Mouse (Mus musculus) megakaryocyte, embryonic 14.5 days (primary cell): ENCODE measurements around the gene Pitpnm3.

Source experiments
- FLI1 ChIP-seq: IDR thresholded peaks from 2 replicates; pipeline ENCODE4 v1.6.1; 2012; ENCODE audit warnings: low read length, inconsistent platforms, mixed read lengths
- GATA1 ChIP-seq: IDR thresholded peaks from 3 replicates; pipeline ENCODE4 v1.6.1; 2012; ENCODE audit warnings: mixed read lengths, low read length, inconsistent platforms, borderline replicate concordance

DNA sequence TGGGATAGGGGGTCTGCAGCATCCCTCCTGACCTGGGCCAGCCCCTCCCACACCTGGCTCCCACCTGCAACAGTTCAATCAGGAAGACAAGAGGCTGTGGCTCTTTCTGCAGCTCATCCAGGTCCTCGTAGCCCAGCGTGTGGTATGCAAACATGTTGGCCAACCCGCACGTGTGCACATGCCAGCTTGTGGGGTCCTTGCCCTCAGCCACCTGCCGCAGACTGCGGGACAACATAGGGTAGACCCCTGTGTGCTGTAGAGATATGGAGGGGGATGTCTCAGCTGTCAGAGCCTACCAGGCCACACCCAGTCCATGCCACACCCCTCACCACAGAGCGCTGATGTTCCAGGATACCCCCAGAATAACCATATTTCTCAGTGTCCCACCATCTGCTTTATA lies 104.2 kb downstream of the Pitpnm3 start:
- TF ChIP-seq GATA1 (no peak), FLI1 (no peak)
